Comparison of ENCODE assay signal across 21 mouse cellular contexts in the genomic region with DNA sequence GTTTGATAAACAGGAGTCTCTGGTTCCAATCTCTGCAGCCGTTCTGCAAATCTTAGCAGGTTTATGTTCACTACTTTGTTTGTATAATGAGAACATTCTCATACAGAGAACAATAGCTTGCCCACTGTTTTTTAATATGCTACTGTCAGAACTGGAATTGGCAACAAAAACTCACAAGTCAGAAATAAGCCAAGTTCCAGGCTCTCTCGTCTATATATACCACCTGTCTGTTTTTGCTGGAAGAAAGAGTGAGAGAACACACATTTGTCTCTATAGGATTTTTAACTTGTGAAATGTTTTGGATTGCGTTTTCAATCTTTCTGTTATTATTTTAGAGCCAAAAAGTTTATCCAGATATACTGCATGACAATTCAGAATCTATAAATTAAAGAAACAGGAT.
DNase-seq lines count a peak whose midpoint lies in the region; ATAC-seq and TF ChIP-seq lines count a peak whose summit lies in the region.
"Had no signal": no experiment of that assay in that cellular context is flagged by ENCODE, and none has a peak within 500 bp of the region (broad histone marks: within the 10 kb centered on the region; RNA-seq: fewer than 3 reads in every experiment).

No protein-coding gene starts in this region.

- 54% methylated on average over 3 of the region's 3 CpGs for WGBS in forebrain, embryonic 15.5 days
- WGBS in forebrain, embryonic 10.5 days, result 74% methylated on average over 3 of the region's 3 CpGs
- 41% methylated on average over 3 of the region's 3 CpGs for WGBS in forebrain, postnatal 0 days
- WGBS in forebrain, embryonic 13.5 days, result 67% methylated on average over 3 of the region's 3 CpGs

- no peak for TF ChIP-seq POLR2A in brain, embryonic 14.5 days (IDR thresholded peaks at IDR 0.05; ENCODE audit: borderline replicate concordance, extremely low read depth, insufficient read depth, insufficient read length, poor library complexity, severe bottlenecking)

- H3K4me1 ChIP-seq in forebrain, embryonic 15.5 days, result no peaks in the 10 kb centered on the region
- H3K4me1 ChIP-seq in forebrain, embryonic 10.5 days, result no peaks in the 10 kb centered on the region
- no peaks in the 10 kb centered on the region for H3K4me1 ChIP-seq in forebrain, postnatal 0 days (ENCODE audit: insufficient read depth)
- no peaks in the 10 kb centered on the region for H3K4me1 ChIP-seq in forebrain, embryonic 13.5 days
- H3K4me1 ChIP-seq: embryonic facial prominence, embryonic 13.5 days; embryonic facial prominence, embryonic 15.5 days had no signal

- H3K4me3 ChIP-seq in forebrain, embryonic 15.5 days, result no peak overlapping the region
- H3K4me3 ChIP-seq in forebrain, embryonic 10.5 days, result no peak overlapping the region
- no peak overlapping the region for H3K4me3 ChIP-seq in forebrain, postnatal 0 days (ENCODE audit: low read depth, low read length)
- H3K4me3 ChIP-seq in forebrain, embryonic 13.5 days, result no peak overlapping the region
- H3K4me3 ChIP-seq: embryonic facial prominence, embryonic 13.5 days; embryonic facial prominence, embryonic 15.5 days; erythroblast, embryonic 14.5 days; gastrocnemius, adult 2 months had no signal

- no peaks in the 10 kb centered on the region for H3K36me3 ChIP-seq in forebrain, embryonic 15.5 days
- no peaks in the 10 kb centered on the region for H3K36me3 ChIP-seq in forebrain, embryonic 10.5 days (replicated peaks)
- no peaks in the 10 kb centered on the region for H3K36me3 ChIP-seq in forebrain, postnatal 0 days (ENCODE audit: insufficient read depth)
- no peaks in the 10 kb centered on the region for H3K36me3 ChIP-seq in forebrain, embryonic 13.5 days (ENCODE audit: poor library complexity, severe bottlenecking)
- H3K36me3 ChIP-seq: embryonic facial prominence, embryonic 13.5 days; embryonic facial prominence, embryonic 15.5 days had no signal

- no peak for DNase-seq in forebrain, embryonic 10.5 days (ENCODE audit: extremely low spot score, low spot score)
- DNase-seq in forebrain, postnatal 0 days, result peak; percentile 36
- DNase-seq in brain, adult 2 months (ENCODE audit: low read depth, low spot score), result peak; percentile 32
- peak; percentile 25 for DNase-seq in brain, embryonic 14.5 days (ENCODE audit: low read depth)
- DNase-seq in layer of hippocampus, adult 8-10 months (ENCODE audit: low spot score in 2 of 2), result no peak
- DNase-seq: adrenal gland, adult 2 months; adrenal gland, postnatal 10 days; adrenal gland, postnatal 25 days; cerebellum, adult 11 months; cerebellum, adult 18-20 months; cerebellum, adult 8-10 months; cerebellum, adult 9-11 months; cerebellum, postnatal 14 days; cerebellum, postnatal 36 days; embryo, embryonic 11 days; gastrocnemius, adult 2 months had no signal

- H3K9me3 ChIP-seq in forebrain, embryonic 15.5 days, result no peaks in the 10 kb centered on the region
- H3K9me3 ChIP-seq in forebrain, embryonic 10.5 days, result no peaks in the 10 kb centered on the region
- no peaks in the 10 kb centered on the region for H3K9me3 ChIP-seq in forebrain, postnatal 0 days (ENCODE audit: low read length)
- H3K9me3 ChIP-seq in forebrain, embryonic 13.5 days (replicated peaks), result no peaks in the 10 kb centered on the region
- H3K9me3 ChIP-seq: embryonic facial prominence, embryonic 13.5 days; embryonic facial prominence, embryonic 15.5 days had no signal

- no peak overlapping the region for H3K27ac ChIP-seq in forebrain, embryonic 15.5 days (replicated peaks)
- H3K27ac ChIP-seq in forebrain, embryonic 10.5 days, result no peak overlapping the region
- no peak overlapping the region for H3K27ac ChIP-seq in forebrain, postnatal 0 days (ENCODE audit: low read depth, low read length)
- no peak overlapping the region for H3K27ac ChIP-seq in forebrain, embryonic 13.5 days
- H3K27ac ChIP-seq: embryonic facial prominence, embryonic 13.5 days; embryonic facial prominence, embryonic 15.5 days; gastrocnemius, adult 2 months had no signal

- no peak overlapping the region for H3K9ac ChIP-seq in forebrain, embryonic 15.5 days (replicated peaks)
- no peak overlapping the region for H3K9ac ChIP-seq in forebrain, postnatal 0 days
- no peak overlapping the region for H3K9ac ChIP-seq in forebrain, embryonic 13.5 days
- H3K9ac ChIP-seq: embryonic facial prominence, embryonic 13.5 days; embryonic facial prominence, embryonic 15.5 days had no signal

- ATAC-seq in forebrain, embryonic 15.5 days (replicated peaks), result 0 out of 2 replicates have a peak, but pooled peaks have one; percentile 8
- peak; percentile 48; the same call in 1 of the 2 replicates for ATAC-seq in forebrain, postnatal 0 days
- ATAC-seq in forebrain, embryonic 13.5 days, result no peak

- H3K4me2 ChIP-seq in forebrain, embryonic 15.5 days (replicated peaks), result no peak overlapping the region
- no peak overlapping the region for H3K4me2 ChIP-seq in forebrain, postnatal 0 days (ENCODE audit: low read depth)
- no peak overlapping the region for H3K4me2 ChIP-seq in forebrain, embryonic 13.5 days
- H3K4me2 ChIP-seq: embryonic facial prominence, embryonic 13.5 days; embryonic facial prominence, embryonic 15.5 days had no signal

- H3K27me3 ChIP-seq in forebrain, embryonic 15.5 days, result no peaks in the 10 kb centered on the region
- no peaks in the 10 kb centered on the region for H3K27me3 ChIP-seq in forebrain, embryonic 10.5 days (ENCODE audit: poor library complexity, severe bottlenecking)
- H3K27me3 ChIP-seq in forebrain, postnatal 0 days (ENCODE audit: insufficient read depth, low read length), result no peaks in the 10 kb centered on the region
- H3K27me3 ChIP-seq in forebrain, embryonic 13.5 days, result no peaks in the 10 kb centered on the region
- H3K27me3 ChIP-seq: embryonic facial prominence, embryonic 13.5 days; embryonic facial prominence, embryonic 15.5 days had no signal

- no peak for TF ChIP-seq CTCF in forebrain, postnatal 0 days (IDR thresholded peaks at IDR 0.05; ENCODE audit: low read depth)
- no peak for TF ChIP-seq CTCF in brain, embryonic 14.5 days (IDR thresholded peaks at IDR 0.05; ENCODE audit: borderline replicate concordance, extremely low read depth, insufficient read depth, insufficient read length)

Comparison
In these comparisons a context has a peak if more than half of its experiments do, and no peak if none do; other contexts are left out.
1. DNase-seq: peak in forebrain, postnatal 0 days (single experiment), brain, adult 2 months (single experiment) and brain, embryonic 14.5 days (single experiment); none in forebrain, embryonic 10.5 days (single experiment) and layer of hippocampus, adult 8-10 months (0 of 2).